8 mouse cellular contexts compared by ENCODE assay signal in the genomic region with DNA sequence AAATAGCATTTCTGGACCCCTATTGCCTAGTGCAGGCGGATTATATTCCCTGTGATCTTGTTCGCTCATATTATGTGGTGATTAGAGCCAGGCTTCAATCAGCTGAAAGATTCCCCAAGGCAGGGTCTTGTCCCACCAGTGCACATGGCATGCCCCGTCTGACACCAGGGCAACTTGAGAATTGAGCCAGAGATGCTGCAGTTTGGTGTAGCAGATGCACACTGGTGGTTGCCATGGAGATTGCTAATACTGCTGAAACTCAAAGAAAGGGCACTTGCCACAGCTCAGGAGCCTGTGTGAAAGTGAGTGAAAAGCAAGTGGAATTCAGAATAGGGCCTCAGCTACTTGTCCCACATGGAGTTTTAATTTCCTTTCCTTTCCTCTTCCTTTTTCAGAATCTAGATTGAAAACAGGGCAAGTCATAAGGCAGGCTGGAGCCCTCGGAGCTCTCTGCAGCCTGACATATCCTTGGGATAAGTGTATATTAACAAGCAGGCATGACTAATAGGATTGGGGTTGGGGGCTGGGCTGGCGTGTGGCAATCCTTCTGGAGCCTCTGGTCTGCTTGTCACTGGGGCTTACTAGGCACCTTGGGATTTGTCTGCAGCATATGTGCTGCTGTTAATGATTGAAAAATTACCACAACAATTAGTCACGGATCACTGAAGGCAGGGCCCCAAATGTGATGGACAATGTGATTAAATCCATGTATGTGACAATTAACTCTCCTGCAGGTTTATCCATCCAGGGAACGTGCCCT.
A peak's percentile ranks its signal among the peaks of the same experiment; 100 is the strongest.
DNase-seq lines count a peak whose midpoint lies in the region; ATAC-seq and TF ChIP-seq lines count a peak whose summit lies in the region.

No protein-coding gene starts in this region.

- H3K36me3 ChIP-seq in forebrain, embryonic 12.5 days (replicated peaks), result no peaks in the 10 kb centered on the region
- H3K36me3 ChIP-seq in midbrain, postnatal 0 days (ENCODE audit: insufficient read depth, low read length), result no peaks in the 10 kb centered on the region
- no peaks in the 10 kb centered on the region for H3K36me3 ChIP-seq in liver, embryonic 12.5 days

- H3K4me2 ChIP-seq in forebrain, embryonic 12.5 days, result peak overlapping the region; percentile 31; the same call in 1 of the 2 replicates
- peak overlapping the region; percentile 23; the same call in 1 of the 2 replicates for H3K4me2 ChIP-seq in midbrain, postnatal 0 days (ENCODE audit: low read depth, low read length, poor library complexity, severe bottlenecking)
- no peak overlapping the region for H3K4me2 ChIP-seq in liver, embryonic 12.5 days

- TF ChIP-seq CTCF in midbrain, postnatal 0 days (IDR thresholded peaks at IDR 0.05), result no peak

- under 1% methylated on average over 7 of the region's 7 CpGs for WGBS in forebrain, embryonic 12.5 days
- 8% methylated on average over 7 of the region's 7 CpGs for WGBS in midbrain, postnatal 0 days
- WGBS in liver, embryonic 12.5 days (ENCODE audit: insufficient replicate concordance), result 68% methylated on average over 7 of the region's 7 CpGs

- peak; percentile 94 for ATAC-seq in forebrain, embryonic 12.5 days (ENCODE audit: low FRiP score)
- ATAC-seq in midbrain, postnatal 0 days (ENCODE audit: low FRiP score), result peak; percentile 88
- ATAC-seq in liver, embryonic 12.5 days, result no peak

- H3K4me3 ChIP-seq in forebrain, embryonic 12.5 days (replicated peaks), result no peak overlapping the region
- no peak overlapping the region for H3K4me3 ChIP-seq in midbrain, postnatal 0 days (ENCODE audit: low read depth, low read length)
- H3K4me3 ChIP-seq in liver, embryonic 12.5 days, result no peak overlapping the region

- H3K27ac ChIP-seq in forebrain, embryonic 12.5 days, result peak overlapping the region; percentile 86
- peak overlapping the region; percentile 82 for H3K27ac ChIP-seq in midbrain, postnatal 0 days (ENCODE audit: low read depth, low read length)
- no peak overlapping the region for H3K27ac ChIP-seq in liver, embryonic 12.5 days

- no peak overlapping the region for H3K9ac ChIP-seq in forebrain, embryonic 12.5 days
- 0 out of 2 replicates have a peak overlapping the region, but pooled peaks have one; percentile 19 for H3K9ac ChIP-seq in midbrain, postnatal 0 days (replicated peaks; ENCODE audit: low read length, poor library complexity, severe bottlenecking)
- H3K9ac ChIP-seq in liver, embryonic 12.5 days, result no peak overlapping the region

- no peaks in the 10 kb centered on the region for H3K9me3 ChIP-seq in forebrain, embryonic 12.5 days
- H3K9me3 ChIP-seq in midbrain, postnatal 0 days (ENCODE audit: low read length), result no peaks in the 10 kb centered on the region
- no peaks in the 10 kb centered on the region for H3K9me3 ChIP-seq in liver, embryonic 12.5 days (replicated peaks)

- DNase-seq in adrenal gland, postnatal 10 days, result peak; percentile 37
- DNase-seq in adrenal gland, adult 18-20 months (ENCODE audit: low spot score in 2 of 2), result no peak
- DNase-seq in kidney, postnatal 25 days, result peak; percentile 36 to 52
- DNase-seq in midbrain, postnatal 0 days (ENCODE audit: low spot score), result peak; percentile 92
- DNase-seq in lung, postnatal 25 days (ENCODE audit: low spot score), result no peak
- no peak for DNase-seq in cerebellum, adult 9-11 months

- peaks cover 32% of the 10 kb centered on the region for H3K4me1 ChIP-seq in forebrain, embryonic 12.5 days
- H3K4me1 ChIP-seq in midbrain, postnatal 0 days (ENCODE audit: insufficient read depth, low read length), result peaks cover 14% of the 10 kb centered on the region; the same call in 1 of the 2 replicates
- H3K4me1 ChIP-seq in liver, embryonic 12.5 days, result 0 out of 2 replicates have a peak, but pooled peaks cover 2% of the 10 kb centered on the region

- no peaks in the 10 kb centered on the region for H3K27me3 ChIP-seq in forebrain, embryonic 12.5 days
- H3K27me3 ChIP-seq in midbrain, postnatal 0 days (ENCODE audit: insufficient read depth, low read length), result no peaks in the 10 kb centered on the region
- no peaks in the 10 kb centered on the region for H3K27me3 ChIP-seq in liver, embryonic 12.5 days (replicated peaks)

Comparison
In these comparisons a context has a peak if more than half of its experiments do, and no peak if none do; other contexts are left out.
1. DNase-seq: peak in adrenal gland, postnatal 10 days (single experiment), kidney, postnatal 25 days (2 of 2) and midbrain, postnatal 0 days (single experiment); none in adrenal gland, adult 18-20 months (0 of 2), lung, postnatal 25 days (single experiment) and cerebellum, adult 9-11 months (single experiment).